Mouse (Mus musculus) spleen, adult 2 months (tissue): ENCODE measurements around the gene Cdc34b. TPM values are rescaled to one million over a fixed set of nuclear protein-coding genes. Genes with fewer than 3 reads are reported as not detected.

Source experiments
- DNase-seq, 2 experiments: peaks; one replicate each; pipeline versions ENCODE4 v3.0.0 to v3.0.0-alpha.2; 2012 to 2021; ENCODE audit warnings: low spot score in 2 of 2, low read depth in 1 of 2
- H3K27ac ChIP-seq: fragments of 200-500 bp; 2 replicates; pipeline ENCODE4 v1.5.1; 2012; ENCODE audit warnings: low read length, inconsistent platforms; ENCODE audit not compliant: insufficient read depth
- H3K27me3 ChIP-seq: fragments of 200-500 bp; 2 replicates; pipeline ENCODE4 v1.6.1; 2012; ENCODE audit warnings: mild to moderate bottlenecking, moderate library complexity, low read length, inconsistent platforms; ENCODE audit not compliant: control insufficient read depth, insufficient read depth
- H3K36me3 ChIP-seq: fragments of 200-500 bp; 2 replicates; pipeline ENCODE4 v1.6.1; 2012; ENCODE audit warnings: mild to moderate bottlenecking, low read length, inconsistent platforms; ENCODE audit not compliant: control insufficient read depth, insufficient read depth
- H3K4me1 ChIP-seq: fragments of 200-500 bp; 2 replicates; pipeline ENCODE4 v1.6.1; 2011; ENCODE audit warnings: inconsistent platforms; ENCODE audit not compliant: control insufficient read depth, insufficient read depth, insufficient read length
- H3K4me3 ChIP-seq: fragments of 200-500 bp; 2 replicates; pipeline ENCODE4 v1.5.1; 2011; ENCODE audit warnings: mild to moderate bottlenecking, inconsistent platforms; ENCODE audit not compliant: insufficient read depth, insufficient read length; ENCODE audit errors: extremely low read depth
- CTCF ChIP-seq: fragments of 200-500 bp; IDR thresholded peaks from 2 replicates; pipeline ENCODE4 v1.5.1; 2011; ENCODE audit warnings: mild to moderate bottlenecking, inconsistent platforms; ENCODE audit not compliant: insufficient read depth, insufficient read length, insufficient replicate concordance; ENCODE audit errors: extremely low read depth
- POLR2A ChIP-seq: fragments of 200-500 bp; IDR thresholded peaks from 2 replicates; pipeline ENCODE4 v1.6.1; 2011; ENCODE audit warnings: low read depth, low read length, inconsistent platforms
- WGBS: fragments of 180-500 bp; shearing (Covaris S2); methylation state at CpG from one replicate; pipeline ENCODE4 v1.1.7; 2018; 5-methylcytosine and 5-hydroxymethylcytosine counted together
- polyA plus RNA-seq: library from polyadenylated mRNA; depleted of rRNA; stranded (reverse); fragments of >200 nt; gene quantifications from 2 replicates; pipeline ENCODE4 v1.2.3, GENCODE M21; 2012; rRNA removed

Cdc34b gene
- polyA plus RNA-seq, 1 experiment = not detected

DNA sequence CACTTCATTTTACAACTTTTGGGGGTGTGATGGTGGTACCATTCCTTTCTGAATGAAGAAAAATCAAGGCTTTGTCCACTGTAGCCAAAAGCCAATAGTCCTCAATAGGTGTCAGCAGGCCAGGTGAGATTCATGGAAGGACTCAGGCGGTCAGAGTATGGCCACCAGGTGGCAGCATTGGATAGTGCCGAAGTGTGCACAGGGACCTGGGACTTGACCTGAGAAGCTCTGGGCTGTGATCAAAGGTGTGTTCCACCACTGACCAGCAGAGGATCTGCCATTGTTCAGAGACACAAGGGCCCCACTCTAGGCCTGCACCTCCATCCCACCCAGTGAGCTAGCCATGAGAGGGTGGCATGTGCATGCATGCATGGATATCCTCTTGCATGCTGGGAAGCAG is 43.7 kb downstream of the Cdc34b start:
- H3K27ac ChIP-seq = no peak overlapping the region
- WGBS = 5% methylated on average over 2 of the region's 2 CpGs
- peak in 1 of 2 experiments; percentile 47 for DNase-seq
- H3K36me3 ChIP-seq = no peaks in the 10 kb centered on the region
- no peaks in the 10 kb centered on the region for H3K27me3 ChIP-seq
- no peak for TF ChIP-seq POLR2A
- TF ChIP-seq CTCF = peak; percentile 64; the same call in 1 of the 2 replicates
- H3K4me1 ChIP-seq = no peaks in the 10 kb centered on the region
- H3K4me3 ChIP-seq = no peak overlapping the region

GRCm38 (mm10) chr11:94791700-94792099 is 50.1 kb downstream of the Cdc34b start:
- no peaks in the 10 kb centered on the region for H3K4me1 ChIP-seq
- no peak overlapping the region for H3K4me3 ChIP-seq
- TF ChIP-seq CTCF = no peak
- TF ChIP-seq POLR2A = no peak
- no peaks in the 10 kb centered on the region for H3K36me3 ChIP-seq
- no peak overlapping the region for H3K27ac ChIP-seq
- no peak for DNase-seq
- H3K27me3 ChIP-seq = no peaks in the 10 kb centered on the region

Other genes starting within 250 kb of the Cdc34b start
- 0.23 and 0.39 TPM in 2 replicates for gene Epn3, start 241.8 kb upstream of the Cdc34b start, polyA plus RNA-seq
- gene Mycbpap, start 220.0 kb upstream of the Cdc34b start, polyA plus RNA-seq = 0.06 and 0.11 TPM in 2 replicates
- gene Rsad1, start 192.5 kb upstream of the Cdc34b start, polyA plus RNA-seq = 5.7 and 7.1 TPM in 2 replicates
- gene Chad, start 176.7 kb upstream of the Cdc34b start, polyA plus RNA-seq = 0.11 and 0.20 TPM in 2 replicates
- 33.6 and 37.1 TPM in 2 replicates for gene Acsf2, start 139.9 kb upstream of the Cdc34b start, polyA plus RNA-seq
- gene Lrrc59, start 112.0 kb upstream of the Cdc34b start, polyA plus RNA-seq = 29.3 and 31.4 TPM in 2 replicates
- 11.9 and 14.2 TPM in 2 replicates for gene Mrpl27, start 88.0 kb upstream of the Cdc34b start, polyA plus RNA-seq
- 1.8 and 2.3 TPM in 2 replicates for gene Eme1, start 87.8 kb upstream of the Cdc34b start, polyA plus RNA-seq
- 25.7 and 34.0 TPM in 2 replicates for gene Xylt2, start 64.3 kb upstream of the Cdc34b start, polyA plus RNA-seq
- not detected in 2 replicates for gene Gm11541, start 37.3 kb upstream of the Cdc34b start, polyA plus RNA-seq
- gene Tmem92, start 40.9 kb downstream of the Cdc34b start, polyA plus RNA-seq = not detected in 2 replicates
- gene Col1a1, start 194.4 kb downstream of the Cdc34b start, polyA plus RNA-seq = 24.2 and 24.7 TPM in 2 replicates
- not detected in 2 replicates for gene Hils1, start 225.8 kb downstream of the Cdc34b start, polyA plus RNA-seq
- gene Sgca, start 234.5 kb downstream of the Cdc34b start, polyA plus RNA-seq = 0.85 and 1.5 TPM in 2 replicates
- gene Ppp1r9b, start 249.3 kb downstream of the Cdc34b start, polyA plus RNA-seq = 51.9 and 54.5 TPM in 2 replicates